Comparison of ENCODE assay signal across 17 mouse cellular contexts in genomic region chr3:116928994-116929393, GRCm38 (mm10). TPM values are rescaled to one million over a fixed set of nuclear protein-coding genes. Genes with fewer than 3 reads are reported as not detected.
DNase-seq lines count a peak whose midpoint lies in the region; TF ChIP-seq lines count a peak whose summit lies in the region.
"Had no signal": no experiment of that assay in that cellular context is flagged by ENCODE, and none has a peak within 500 bp of the region (broad histone marks: within the 10 kb centered on the region; RNA-seq: fewer than 3 reads in every experiment).

No protein-coding gene starts in this region.

- no peaks in the 10 kb centered on the region for H3K27me3 ChIP-seq in kidney, adult 2 months (replicated peaks; ENCODE audit: control insufficient read depth, insufficient read depth, low read length)
- H3K27me3 ChIP-seq: CH12.LX; liver, embryonic 12.5 days; neural tube, embryonic 15.5 days had no signal

- H3K36me3 ChIP-seq in kidney, adult 2 months (ENCODE audit: control insufficient read depth, insufficient read depth, low read length), result no peaks in the 10 kb centered on the region
- H3K36me3 ChIP-seq: liver, embryonic 12.5 days; neural tube, embryonic 15.5 days had no signal

- no peak overlapping the region for H3K4me3 ChIP-seq in brown adipose tissue, adult 24 weeks (ENCODE audit: insufficient read depth, low read depth, low read length)
- no peak overlapping the region for H3K4me3 ChIP-seq in kidney, adult 2 months (ENCODE audit: insufficient read depth, low read depth, low read length)
- H3K4me3 ChIP-seq: liver, embryonic 12.5 days; neural tube, embryonic 15.5 days had no signal

- peak overlapping the region; percentile 19; the same call in 1 of the 2 replicates for H3K27ac ChIP-seq in brown adipose tissue, adult 24 weeks (replicated peaks; ENCODE audit: low read depth, low read length)
- H3K27ac ChIP-seq in kidney, adult 2 months (ENCODE audit: insufficient read depth, low read depth, low read length), result no peak overlapping the region
- H3K27ac ChIP-seq: liver, embryonic 12.5 days; neural tube, embryonic 15.5 days had no signal

- intact Hi-C loops in heart, postnatal 36 days (cut with DNase I), result loop anchor here (2.0 kb wide), 1 partner anchor 40 kb away; the partner anchor contains the start of genes 4930455H04Rik and Palmd

- WGBS in kidney, adult 2 months, result 84% methylated on average over 4 of the region's 4 CpGs

- no peaks in the 10 kb centered on the region for H3K4me1 ChIP-seq in brown adipose tissue, adult 24 weeks (ENCODE audit: control insufficient read depth, insufficient read depth, insufficient read length, low read length)
- no peaks in the 10 kb centered on the region for H3K4me1 ChIP-seq in kidney, adult 2 months (ENCODE audit: control insufficient read depth, insufficient read depth, low read length)
- H3K4me1 ChIP-seq: liver, embryonic 12.5 days; neural tube, embryonic 15.5 days had no signal

- TF ChIP-seq POLR2A in kidney, adult 2 months (IDR thresholded peaks at IDR 0.05; ENCODE audit: low read depth, low read length), result no peak

- TF ChIP-seq CTCF in kidney, adult 2 months (conservative IDR thresholded peaks at IDR 0.05; ENCODE audit: insufficient read depth, insufficient read length, low read depth, low read length), result no peak

- peak; percentile 32 for DNase-seq in heart, adult 8-10 months (ENCODE audit: low spot score)
- no peak for DNase-seq in heart, postnatal 36 days
- DNase-seq in gastrocnemius, postnatal 25 days, result peak; percentile 55
- DNase-seq in lung, postnatal 10 days, result peak; percentile 65
- DNase-seq in urinary bladder, postnatal 10 days (ENCODE audit: low spot score), result no peak
- no peak for DNase-seq in right cerebral cortex, postnatal 36 days (ENCODE audit: low spot score in 2 of 2)
- no peak for DNase-seq in kidney, adult 2 months
- DNase-seq: spleen, adult 18-20 months had no signal

RNA-seq across cellular contexts. Expression of gene 4930455H04Rik, which starts 39.1 kb away (rescaled TPM):
- not detected for total RNA-seq in heart, adult 8-10 months (2022)
- not detected for total RNA-seq in heart, postnatal 36 days (2021)
- not detected in 2 replicates for polyA plus RNA-seq in brown adipose tissue, adult 24 weeks (2012; ENCODE audit: insufficient read depth, insufficient read length, missing spikeins)
- total RNA-seq in gastrocnemius, postnatal 25 days (2021), result not detected
- polyA plus RNA-seq in kidney, adult 2 months (2012; rRNA removed), result not detected in 2 replicates
- total RNA-seq: CH12.LX; layer of hippocampus, postnatal 10 days had no signal
- polyA plus RNA-seq: cortical plate, adult 2 months; forebrain, embryonic 16.5 days; intestine, embryonic 16.5 days; liver, embryonic 12.5 days; midbrain, embryonic 11.5 days; neural tube, embryonic 15.5 days had no signal

RNA-seq across cellular contexts. Expression of gene Palmd, which starts 39.8 kb away (rescaled TPM):
- total RNA-seq in heart, adult 8-10 months (2022), result 10 to 100 TPM; 44.2 to 59.7 (median 53.0) TPM
- 10 to 100 TPM; 47.0 to 64.1 TPM for total RNA-seq in heart, postnatal 36 days (2021)
- 132 and 150 TPM in 2 replicates for polyA plus RNA-seq in brown adipose tissue, adult 24 weeks (2012; ENCODE audit: insufficient read depth, insufficient read length, missing spikeins)
- 10 to 100 TPM; 16.8 to 26.3 TPM for total RNA-seq in gastrocnemius, postnatal 25 days (2021)
- 1.3 and 2.0 TPM in 2 replicates for polyA plus RNA-seq in kidney, adult 2 months (2012; rRNA removed)
- total RNA-seq: CH12.LX had no signal

Comparison
In these comparisons a context has a peak if more than half of its experiments do, and no peak if none do; other contexts are left out.
1. DNase-seq: peak in heart, adult 8-10 months (single experiment), gastrocnemius, postnatal 25 days (single experiment) and lung, postnatal 10 days (single experiment); none in heart, postnatal 36 days (0 of 2), urinary bladder, postnatal 10 days (single experiment), right cerebral cortex, postnatal 36 days (0 of 2) and kidney, adult 2 months (single experiment).